Mouse (Mus musculus): ENCODE results near the gene C1s2.
"Not testable (repeated sequence)": the region's sequence is repeated elsewhere in the genome, so short reads cannot be mapped to it uniquely, and the experiment has no call there.

The C1s2 gene

GRCm38 (mm10) chr6:124640997-124641396 is 5.1 kb upstream of the C1s2 start:
- in situ Hi-C loops (cut with MboI, MseI), result no loop called here

- in situ Hi-C loops (cut with MboI, MseI), result no loop called here
These were observed 4.2 kb upstream of the C1s2 start for GRCm38 (mm10) chr6:124640041-124640440.

- in situ Hi-C loops (cut with MboI, MseI), result not testable (repeated sequence)
These were observed 1.1 kb upstream of the C1s2 start for GRCm38 (mm10) chr6:124636858-124637460.

- in situ Hi-C loops (cut with MboI, MseI), result no loop called here
These were observed 5.1 kb downstream of the C1s2 start for GRCm38 (mm10) chr6:124630763-124631162.

GRCm38 (mm10) chr6:124626184-124626583 is 9.7 kb downstream of the C1s2 start:
- in situ Hi-C loops (cut with MboI, MseI), result loop anchor here (5.0 kb wide), 1 partner anchor 94 kb away; no protein-coding TSS in a partner anchor

- in situ Hi-C loops (cut with MboI, MseI), result loop anchor here (5.0 kb wide), 1 partner anchor 93 kb away; no protein-coding TSS in a partner anchor
These were observed 10.3 kb downstream of the C1s2 start for GRCm38 (mm10) chr6:124625612-124626011.

GRCm38 (mm10) chr6:124602031-124602430 is 33.9 kb downstream of the C1s2 start:
- in situ Hi-C loops (cut with MboI, MseI), result no loop called here

- in situ Hi-C loops (cut with MboI, MseI), result no loop called here
These were observed 42.8 kb downstream of the C1s2 start for GRCm38 (mm10) chr6:124593121-124593520.

GRCm38 (mm10) chr6:124592186-124592700 is 43.6 kb downstream of the C1s2 start:
- in situ Hi-C loops (cut with MboI, MseI), result no loop called here

GRCm38 (mm10) chr6:124588771-124589170 is 47.1 kb downstream of the C1s2 start:
- in situ Hi-C loops (cut with MboI, MseI), result no loop called here

GRCm38 (mm10) chr6:124586266-124586665 is 49.6 kb downstream of the C1s2 start:
- in situ Hi-C loops (cut with MboI, MseI), result no loop called here

- in situ Hi-C loops (cut with MboI, MseI), result no loop called here
These were observed 50.1 kb downstream of the C1s2 start for GRCm38 (mm10) chr6:124585761-124586160.

- in situ Hi-C loops (cut with MboI, MseI), result no loop called here
These were observed 51.0 kb downstream of the C1s2 start for GRCm38 (mm10) chr6:124584935-124585334.

- in situ Hi-C loops (cut with MboI, MseI), result no loop called here
These were observed 53.7 kb downstream of the C1s2 start for GRCm38 (mm10) chr6:124582231-124582630.

GRCm38 (mm10) chr6:124580155-124580554 is 55.7 kb downstream of the C1s2 start:
- in situ Hi-C loops (cut with MboI, MseI), result not testable (repeated sequence)

- in situ Hi-C loops (cut with MboI, MseI), result not testable (repeated sequence)
These were observed 60.7 kb downstream of the C1s2 start for GRCm38 (mm10) chr6:124575155-124575678.
